Mouse (Mus musculus) skeletal muscle tissue, adult 2 months (tissue): ENCODE measurements around the gene Pak4.
"Not testable (repeated sequence)": the region's sequence is repeated elsewhere in the genome, so short reads cannot be mapped to it uniquely, and the experiment has no call there.

Experiments used
- DNase-seq: peaks from one replicate; pipeline ENCODE4 v3.0.0-alpha.2; 2012; ENCODE audit warnings: low read depth, low spot score

Pak4 gene

GRCm38 (mm10) chr7:28597642-28598446, at the start of gene Pak4, which contains the start of gene Samd4b:
Gene Pak4 (minus strand): TSS chr7:28598185.
Gene Samd4b (minus strand): TSS chr7:28598144.
- peak; percentile 97 for DNase-seq

GRCm38 (mm10) chr7:28647016-28647415, 49.0 kb upstream of the Pak4 start:
- no peak for DNase-seq

- no peak for DNase-seq
Measured at GRCm38 (mm10) chr7:28645947-28646475, 48.0 kb upstream of the Pak4 start.

- no peak for DNase-seq
Measured at GRCm38 (mm10) chr7:28645366-28645765, 47.4 kb upstream of the Pak4 start.

GRCm38 (mm10) chr7:28641546-28641945, 43.6 kb upstream of the Pak4 start:
- DNase-seq, result no peak

- DNase-seq, result no peak
Measured at GRCm38 (mm10) chr7:28637511-28637910, 39.5 kb upstream of the Pak4 start.

- no peak for DNase-seq
Measured at GRCm38 (mm10) chr7:28634128-28634527, 36.1 kb upstream of the Pak4 start.

- DNase-seq, result no peak
Measured at GRCm38 (mm10) chr7:28631073-28631472, 33.1 kb upstream of the Pak4 start, which contains the start of gene Acp7. Gene Acp7 (minus strand): TSS chr7:28631332.

GRCm38 (mm10) chr7:28624791-28625190, 26.8 kb upstream of the Pak4 start:
- no peak for DNase-seq

- DNase-seq, result no peak
Measured at GRCm38 (mm10) chr7:28619098-28619715, 21.2 kb upstream of the Pak4 start.

GRCm38 (mm10) chr7:28605951-28606350, 8.0 kb upstream of the Pak4 start:
- no peak for DNase-seq

- DNase-seq, result not testable (repeated sequence)
Measured at GRCm38 (mm10) chr7:28603788-28604187, 5.8 kb upstream of the Pak4 start.

- no peak for DNase-seq
Measured at GRCm38 (mm10) chr7:28603136-28603535, 5.2 kb upstream of the Pak4 start.

GRCm38 (mm10) chr7:28601668-28602067, 3.7 kb upstream of the Pak4 start:
- DNase-seq, result no peak

- peak; percentile 37 for DNase-seq
Measured at GRCm38 (mm10) chr7:28601029-28601428, 3.0 kb upstream of the Pak4 start.

- no peak for DNase-seq
Measured at GRCm38 (mm10) chr7:28598951-28599350, 966 bp upstream of the Pak4 start.

GRCm38 (mm10) chr7:28597277-28597570, 761 bp downstream of the Pak4 start:
- no peak for DNase-seq

GRCm38 (mm10) chr7:28596436-28597276, 1.3 kb downstream of the Pak4 start:
- DNase-seq, result no peak

- DNase-seq, result no peak
Measured at GRCm38 (mm10) chr7:28595751-28596435, 2.1 kb downstream of the Pak4 start.

- peak; percentile 45 for DNase-seq
Measured at GRCm38 (mm10) chr7:28593206-28594111, 4.5 kb downstream of the Pak4 start.
